Mouse (Mus musculus) forebrain, postnatal 0 days (tissue): ENCODE results near the gene Ap2a1. TPM values are rescaled to one million over a fixed set of nuclear protein-coding genes. Genes with fewer than 3 reads are reported as not detected.
A peak's percentile ranks its signal among the peaks of the same experiment; 100 is the strongest.

Experiments
- ATAC-seq: fragments of 200-750 bp; cut with Nextera tagmentation; 2 replicates; pipeline ENCODE4 v1.8.0; 2017; ENCODE audit warnings: mild to moderate bottlenecking, moderate library complexity
- DNase-seq: peaks from one replicate; pipeline ENCODE4 v3.0.0-alpha.2; 2015
- H3K27ac ChIP-seq: fragments of 300-500 bp; sonication (generic); 2 replicates; pipeline ENCODE4 v1.5.1; 2014; ENCODE audit warnings: low read depth, mild to moderate bottlenecking, antibody characterized with exemption, low read length, moderate library complexity, mixed read lengths
- H3K27me3 ChIP-seq: fragments of 300-500 bp; sonication (generic); 2 replicates; pipeline ENCODE4 v1.6.1; 2014; ENCODE audit warnings: mild to moderate bottlenecking, low read length, mixed read lengths; ENCODE audit not compliant: insufficient read depth
- H3K36me3 ChIP-seq: fragments of 300-500 bp; sonication (generic); 2 replicates; pipeline ENCODE4 v1.6.1; 2014; ENCODE audit warnings: mild to moderate bottlenecking, moderate library complexity; ENCODE audit not compliant: insufficient read depth
- H3K4me1 ChIP-seq: fragments of 300-500 bp; sonication (generic); 2 replicates; pipeline ENCODE4 v1.6.1; 2014; ENCODE audit warnings: antibody characterized with exemption; ENCODE audit not compliant: insufficient read depth
- H3K4me2 ChIP-seq: fragments of 300-500 bp; sonication (generic); 2 replicates; pipeline ENCODE4 v1.6.1; 2014; ENCODE audit warnings: low read depth, mild to moderate bottlenecking, moderate library complexity
- H3K4me3 ChIP-seq: fragments of 300-500 bp; sonication (generic); 2 replicates; pipeline ENCODE4 v1.5.1; 2014; ENCODE audit warnings: low read depth, low read length, mixed read lengths
- H3K9ac ChIP-seq: fragments of 300-500 bp; sonication (generic); 2 replicates; pipeline ENCODE4 v1.6.1; 2014; ENCODE audit warnings: mild to moderate bottlenecking
- H3K9me3 ChIP-seq: fragments of 300-500 bp; sonication (generic); 2 replicates; pipeline ENCODE4 v1.6.1; 2016; ENCODE audit warnings: low read length
- CTCF ChIP-seq: sonication (generic); IDR thresholded peaks from 2 replicates; pipeline ENCODE4 v1.5.1; 2016; ENCODE audit warnings: antibody characterized with exemption, control low read depth, low read depth
- WGBS: fragments of 180-500 bp; shearing (Covaris S2); extraction: QIAGEN DNeasy Blood & Tissue Kit; methylation state at CpG from one replicate; pipeline ENCODE4 v1.1.7; 2014; 5-methylcytosine and 5-hydroxymethylcytosine counted together
- polyA plus RNA-seq: library from polyadenylated mRNA; unstranded; fragments of >200 nt; fragmentation: Nextera tagmentation; extraction: Ambion mirVana; gene quantifications from 2 replicates; pipeline ENCODE4 v1.2.1, GENCODE M21; 2015
- total RNA-seq: library from RNA; depleted of rRNA; stranded (reverse); fragments of >200 nt; gene quantifications from 2 replicates; pipeline ENCODE4 v1.2.3, GENCODE M21; 2014; rRNA removed

Gene Ap2a1
- total and polyA plus RNA-seq, 2 experiments from 2014 or later = 113 to 175 TPM

GRCm38 (mm10) chr7:44851625-44852234, 77.6 kb downstream of the Ap2a1 start:
- peaks cover 10% of the 10 kb centered on the region; the same call in 1 of the 2 replicates for H3K4me1 ChIP-seq
- no peak overlapping the region for H3K9ac ChIP-seq
- peaks cover 9% of the 10 kb centered on the region for H3K36me3 ChIP-seq
- no peaks in the 10 kb centered on the region for H3K27me3 ChIP-seq
- no peaks in the 10 kb centered on the region for H3K9me3 ChIP-seq
- ATAC-seq (no peak), DNase-seq (no peak)
- WGBS = 94% methylated on average over 12 of the region's 12 CpGs
- no peak overlapping the region for H3K4me2 ChIP-seq
- no peak for TF ChIP-seq CTCF
- no peak overlapping the region for H3K4me3 ChIP-seq
- H3K27ac ChIP-seq = no peak overlapping the region

- Histone ChIP-seq H3K4me3 (peak overlapping the region; percentile 66), H3K9ac (peak overlapping the region; percentile 75), H3K36me3 (peaks cover 17% of the 10 kb centered on the region), H3K4me1 (peaks cover 10% of the 10 kb centered on the region; the same call in 1 of the 2 replicates), H3K4me2 (peak overlapping the region; percentile 69), H3K27ac (peak overlapping the region; percentile 98), H3K9me3 (no peaks in the 10 kb centered on the region), H3K27me3 (no peaks in the 10 kb centered on the region)
- 82% methylated on average over 8 of the region's 8 CpGs for WGBS
- no peak for ATAC-seq
- DNase-seq = no peak
- TF ChIP-seq CTCF = no peak
Observed at GRCm38 (mm10) chr7:44850789-44851624, 78.3 kb downstream of the Ap2a1 start.

Other genes starting within 250 kb of the Ap2a1 start
Only the 30 nearest of the 31 such genes appear.
- not detected in 2 replicates for gene Izumo2, start 220.8 kb downstream of the Ap2a1 start, total RNA-seq
- not detected in 2 replicates for gene Izumo2, start 220.8 kb downstream of the Ap2a1 start, polyA plus RNA-seq
- 18.7 and 19.6 TPM in 2 replicates for gene Vrk3, start 181.1 kb downstream of the Ap2a1 start, total RNA-seq
- 27.1 and 31.1 TPM in 2 replicates for gene Vrk3, start 181.1 kb downstream of the Ap2a1 start, polyA plus RNA-seq
- 0.85 and 2.0 TPM in 2 replicates for gene Zfp473, start 178.4 kb downstream of the Ap2a1 start, total RNA-seq
- 0.41 and 0.74 TPM in 2 replicates for gene Zfp473, start 178.4 kb downstream of the Ap2a1 start, polyA plus RNA-seq
- 58.0 and 68.7 TPM in 2 replicates for gene Nup62, start 113.4 kb downstream of the Ap2a1 start, total RNA-seq
- gene Nup62, start 113.4 kb downstream of the Ap2a1 start, polyA plus RNA-seq = 50.5 and 57.0 TPM in 2 replicates
- 0.15 and 1.3 TPM in 2 replicates for gene Il4i1, start 113.1 kb downstream of the Ap2a1 start, total RNA-seq
- gene Il4i1, start 113.1 kb downstream of the Ap2a1 start, polyA plus RNA-seq = 0.21 and 0.34 TPM in 2 replicates
- gene Atf5, start 112.8 kb downstream of the Ap2a1 start, total RNA-seq = 10.1 and 15.9 TPM in 2 replicates
- gene Atf5, start 112.8 kb downstream of the Ap2a1 start, polyA plus RNA-seq = 3.9 and 4.7 TPM in 2 replicates
- gene Akt1s1, start 80.5 kb downstream of the Ap2a1 start, total RNA-seq = 89.9 and 109 TPM in 2 replicates
- gene Akt1s1, start 80.5 kb downstream of the Ap2a1 start, polyA plus RNA-seq = 105 and 112 TPM in 2 replicates
- 71.9 and 378 TPM in 2 replicates for gene Tbc1d17, start 80.4 kb downstream of the Ap2a1 start, total RNA-seq
- gene Tbc1d17, start 80.4 kb downstream of the Ap2a1 start, polyA plus RNA-seq = 87.8 and 115 TPM in 2 replicates
- 30.5 and 31.0 TPM in 2 replicates for gene Pnkp, start 72.4 kb downstream of the Ap2a1 start, total RNA-seq
- gene Pnkp, start 72.4 kb downstream of the Ap2a1 start, polyA plus RNA-seq = 27.2 and 29.8 TPM in 2 replicates
- 404 and 498 TPM in 2 replicates for gene Ptov1, start 59.7 kb downstream of the Ap2a1 start, total RNA-seq
- 495 and 513 TPM in 2 replicates for gene Ptov1, start 59.7 kb downstream of the Ap2a1 start, polyA plus RNA-seq
- 113 and 148 TPM in 2 replicates for gene Med25, start 36.8 kb downstream of the Ap2a1 start, total RNA-seq
- gene Med25, start 36.8 kb downstream of the Ap2a1 start, polyA plus RNA-seq = 142 and 151 TPM in 2 replicates
- gene Fuz, start 33.4 kb downstream of the Ap2a1 start, total RNA-seq = 17.0 and 22.3 TPM in 2 replicates
- gene Fuz, start 33.4 kb downstream of the Ap2a1 start, polyA plus RNA-seq = 13.8 and 16.6 TPM in 2 replicates
- gene Tsks, start 13.7 kb upstream of the Ap2a1 start, total RNA-seq = not detected in 2 replicates
- 0.18 TPM in 1 of 2 replicates, not detected in the other for gene Tsks, start 13.7 kb upstream of the Ap2a1 start, polyA plus RNA-seq
- 71.9 and 73.1 TPM in 2 replicates for gene Cpt1c, start 45.4 kb upstream of the Ap2a1 start, total RNA-seq
- 34.3 and 49.6 TPM in 2 replicates for gene Cpt1c, start 45.4 kb upstream of the Ap2a1 start, polyA plus RNA-seq
- 208 and 220 TPM in 2 replicates for gene Prmt1, start 57.1 kb upstream of the Ap2a1 start, total RNA-seq
- gene Prmt1, start 57.1 kb upstream of the Ap2a1 start, polyA plus RNA-seq = 598 and 639 TPM in 2 replicates
- gene Irf3, start 68.2 kb upstream of the Ap2a1 start, total RNA-seq = 39.3 and 39.7 TPM in 2 replicates
- gene Irf3, start 68.2 kb upstream of the Ap2a1 start, polyA plus RNA-seq = 23.1 and 24.0 TPM in 2 replicates
- gene Bcl2l12, start 69.2 kb upstream of the Ap2a1 start, total RNA-seq = 7.5 and 7.9 TPM in 2 replicates
- gene Bcl2l12, start 69.2 kb upstream of the Ap2a1 start, polyA plus RNA-seq = 7.8 and 8.5 TPM in 2 replicates
- gene Scaf1, start 86.9 kb upstream of the Ap2a1 start, total RNA-seq = 58.7 and 72.5 TPM in 2 replicates
- 43.4 and 50.0 TPM in 2 replicates for gene Scaf1, start 86.9 kb upstream of the Ap2a1 start, polyA plus RNA-seq
- gene Rras, start 88.5 kb upstream of the Ap2a1 start, total RNA-seq = 2.9 and 4.2 TPM in 2 replicates
- gene Rras, start 88.5 kb upstream of the Ap2a1 start, polyA plus RNA-seq = 10.6 and 13.1 TPM in 2 replicates
- gene Prr12, start 123.4 kb upstream of the Ap2a1 start, total RNA-seq = 12.6 and 14.0 TPM in 2 replicates
- 4.9 and 8.2 TPM in 2 replicates for gene Prr12, start 123.4 kb upstream of the Ap2a1 start, polyA plus RNA-seq
- gene Nosip, start 132.9 kb upstream of the Ap2a1 start, total RNA-seq = 75.2 and 76.4 TPM in 2 replicates
- gene Nosip, start 132.9 kb upstream of the Ap2a1 start, polyA plus RNA-seq = 74.3 and 75.2 TPM in 2 replicates
- 6.3 and 15.9 TPM in 2 replicates for gene Prrg2, start 133.2 kb upstream of the Ap2a1 start, total RNA-seq
- 14.9 and 15.1 TPM in 2 replicates for gene Prrg2, start 133.2 kb upstream of the Ap2a1 start, polyA plus RNA-seq
- gene Rcn3, start 162.7 kb upstream of the Ap2a1 start, total RNA-seq = 29.7 and 43.8 TPM in 2 replicates
- gene Rcn3, start 162.7 kb upstream of the Ap2a1 start, polyA plus RNA-seq = 32.6 and 36.4 TPM in 2 replicates
- gene Fcgrt, start 174.4 kb upstream of the Ap2a1 start, total RNA-seq = 24.9 and 29.4 TPM in 2 replicates
- gene Fcgrt, start 174.4 kb upstream of the Ap2a1 start, polyA plus RNA-seq = 35.1 and 44.7 TPM in 2 replicates
- 974 and 1,229 TPM in 2 replicates for gene Rps11, start 194.9 kb upstream of the Ap2a1 start, total RNA-seq
- 814 and 982 TPM in 2 replicates for gene Rps11, start 194.9 kb upstream of the Ap2a1 start, polyA plus RNA-seq
- gene Rpl13a, start 199.3 kb upstream of the Ap2a1 start, total RNA-seq = 2,018 and 2,903 TPM in 2 replicates
- 852 and 1,121 TPM in 2 replicates for gene Rpl13a, start 199.3 kb upstream of the Ap2a1 start, polyA plus RNA-seq
- not detected in 2 replicates for gene Gm45713, start 206.7 kb upstream of the Ap2a1 start, total RNA-seq
- 0.36 TPM in 1 of 2 replicates, not detected in the other for gene Gm45713, start 206.7 kb upstream of the Ap2a1 start, polyA plus RNA-seq
- gene Flt3l, start 206.9 kb upstream of the Ap2a1 start, total RNA-seq = 2.3 and 3.1 TPM in 2 replicates
- 1.9 and 6.8 TPM in 2 replicates for gene Flt3l, start 206.9 kb upstream of the Ap2a1 start, polyA plus RNA-seq
- 112 and 117 TPM in 2 replicates for gene Pih1d1, start 224.8 kb upstream of the Ap2a1 start, total RNA-seq
- gene Pih1d1, start 224.8 kb upstream of the Ap2a1 start, polyA plus RNA-seq = 74.3 and 80.4 TPM in 2 replicates
- gene Aldh16a1, start 225.1 kb upstream of the Ap2a1 start, total RNA-seq = 10.2 and 14.2 TPM in 2 replicates
- 13.3 TPM in 2 replicates for gene Aldh16a1, start 225.1 kb upstream of the Ap2a1 start, polyA plus RNA-seq